Mouse (Mus musculus): ENCODE data around the gene Tesc. TPM values are rescaled to one million over a fixed set of nuclear protein-coding genes. Genes with fewer than 3 reads are reported as not detected.

The Tesc gene
- total and polyA plus RNA-seq, 3 experiments = not detected

DNA sequence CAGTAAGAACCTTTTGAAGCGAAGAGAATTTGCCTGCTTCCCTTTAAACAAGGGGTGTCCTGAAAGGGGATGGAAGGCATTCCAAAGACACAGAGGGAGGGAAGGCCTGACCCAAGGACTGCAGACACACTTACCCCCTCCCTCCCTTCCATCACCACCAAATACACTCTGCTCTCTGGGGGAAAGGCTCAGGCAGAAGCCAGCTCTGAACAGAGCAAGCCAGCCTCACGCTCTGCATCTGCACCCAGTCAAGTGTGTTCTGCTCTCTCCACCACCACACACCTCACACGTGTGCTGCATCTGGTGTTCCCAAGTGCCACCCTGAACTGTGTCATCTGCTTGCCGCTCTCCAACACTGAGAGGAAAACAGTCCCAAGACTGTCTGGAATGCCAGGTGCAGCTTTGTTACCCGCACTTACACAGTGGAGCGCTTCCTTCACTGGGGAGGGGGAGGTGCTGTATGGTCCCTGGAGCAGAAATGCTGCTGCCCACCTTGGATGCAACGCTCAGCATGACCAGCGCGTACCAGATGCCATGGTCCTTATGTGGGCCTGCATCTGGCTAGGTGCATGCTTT lies 53.9 kb downstream of the Tesc start:
- TF ChIP-seq POLR2AphosphoS5 (IDR thresholded peaks at IDR 0.05; ENCODE audit: insufficient replicate concordance, low read depth, low read length) (no peak), CTCF (IDR thresholded peaks at IDR 0.05; ENCODE audit: low read depth, low read length) (no peak), TAL1 (conservative IDR thresholded peaks at IDR 0.05; ENCODE audit: low read depth, low read length) (no peak)
- Histone ChIP-seq H3K27me3 (ENCODE audit: insufficient read depth, low read length) (no peaks in the 10 kb centered on the region), H3K9me3 (replicated peaks) (no peaks in the 10 kb centered on the region), H3K36me3 (replicated peaks) (peaks cover 97% of the 10 kb centered on the region), H3K4me3 (ENCODE audit: low read depth, low read length) (no peak overlapping the region), H3K4me1 (ENCODE audit: insufficient read depth, low read depth, low read length) (no peaks in the 10 kb centered on the region)
- no peak for DNase-seq (ENCODE audit: low spot score)
- no peak for ATAC-seq (ENCODE audit: extremely low read depth, insufficient number of reproducible peaks, low FRiP score, poor library complexity, severe bottlenecking)

DNA sequence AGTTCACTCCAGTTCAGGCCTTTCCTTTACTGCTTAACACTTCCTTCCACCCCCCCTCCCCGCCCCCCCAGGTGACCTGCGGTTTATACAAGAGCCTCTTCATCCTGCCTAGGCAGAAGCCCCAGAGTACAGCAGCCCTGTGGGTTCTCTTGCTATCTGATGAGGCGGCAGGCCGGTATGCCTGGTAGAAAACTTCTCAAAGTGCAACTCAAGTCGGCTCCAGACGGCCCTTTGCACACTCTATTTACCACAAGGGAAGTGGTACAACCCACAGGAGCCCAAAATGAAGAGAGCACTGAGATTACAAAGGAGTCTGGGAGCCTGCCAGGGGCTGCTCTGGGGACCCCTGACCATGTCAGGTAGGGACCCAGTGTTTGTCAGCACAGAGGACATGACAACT lies 54.5 kb downstream of the Tesc start:
- H3K36me3 ChIP-seq (replicated peaks) = peaks cover 97% of the 10 kb centered on the region
- TF ChIP-seq GATA1 (IDR thresholded peaks at IDR 0.05; ENCODE audit: borderline replicate concordance, low read length) (no peak), GATA2 (IDR thresholded peaks at IDR 0.05; ENCODE audit: borderline replicate concordance, low read depth, low read length) (no peak), TAL1 (conservative IDR thresholded peaks at IDR 0.05; ENCODE audit: low read depth, low read length) (no peak), CTCF (IDR thresholded peaks at IDR 0.05; ENCODE audit: low read depth, low read length) (no peak), POLR2AphosphoS5 (IDR thresholded peaks at IDR 0.05; ENCODE audit: insufficient replicate concordance, low read depth, low read length) (no peak)
- no peak for ATAC-seq (ENCODE audit: extremely low read depth, insufficient number of reproducible peaks, low FRiP score, poor library complexity, severe bottlenecking)
- no peak overlapping the region for H3K4me3 ChIP-seq (ENCODE audit: low read depth, low read length)
- no peaks in the 10 kb centered on the region for H3K9me3 ChIP-seq (replicated peaks)
- H3K4me1 ChIP-seq (ENCODE audit: insufficient read depth, low read depth, low read length) = no peaks in the 10 kb centered on the region
- DNase-seq (ENCODE audit: low spot score) = no peak
- H3K27me3 ChIP-seq (ENCODE audit: insufficient read depth, low read length) = no peaks in the 10 kb centered on the region

DNA sequence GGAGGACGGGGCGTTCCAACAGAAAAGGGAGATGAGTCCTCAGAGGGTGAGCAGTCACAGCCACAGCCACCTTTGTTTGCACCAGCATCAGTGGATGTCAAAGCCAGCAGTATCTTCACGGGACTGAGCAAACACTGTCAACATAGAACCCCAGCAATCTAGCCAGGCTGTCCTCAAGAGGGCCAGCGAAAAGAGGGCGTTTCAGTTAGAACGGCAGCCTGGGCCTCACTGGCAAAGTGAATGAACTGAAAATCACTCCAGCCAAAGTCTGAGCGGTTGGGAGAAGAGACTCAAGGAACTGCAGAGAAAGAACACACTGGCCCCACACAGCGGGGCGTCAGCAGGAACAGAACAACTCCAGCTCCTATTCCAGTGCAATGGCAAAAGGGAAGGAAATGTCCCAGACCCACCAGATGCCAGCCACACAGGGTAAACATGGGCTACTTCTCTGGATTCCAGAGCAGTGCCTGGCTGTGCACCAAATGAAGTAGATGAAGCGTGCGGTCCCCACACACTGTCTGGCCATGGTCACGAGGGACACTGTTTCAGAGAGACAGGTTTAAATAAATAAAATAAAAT lies 55.6 kb downstream of the Tesc start:
- H3K36me3 ChIP-seq (replicated peaks) = peaks cover 96% of the 10 kb centered on the region
- H3K27me3 ChIP-seq (ENCODE audit: insufficient read depth, low read length) = no peaks in the 10 kb centered on the region
- H3K9me3 ChIP-seq (replicated peaks) = no peaks in the 10 kb centered on the region
- no peak overlapping the region for H3K4me3 ChIP-seq (ENCODE audit: low read depth, low read length)
- no peak for TF ChIP-seq GATA2 (IDR thresholded peaks at IDR 0.05; ENCODE audit: borderline replicate concordance, low read depth, low read length)
- TF ChIP-seq CTCF (IDR thresholded peaks at IDR 0.05; ENCODE audit: low read depth, low read length) = no peak
- TF ChIP-seq GATA1 (IDR thresholded peaks at IDR 0.05; ENCODE audit: borderline replicate concordance, low read length) = no peak
- TF ChIP-seq TAL1 (conservative IDR thresholded peaks at IDR 0.05; ENCODE audit: low read depth, low read length) = no peak
- TF ChIP-seq POLR2AphosphoS5 (IDR thresholded peaks at IDR 0.05; ENCODE audit: insufficient replicate concordance, low read depth, low read length) = no peak
- DNase-seq (ENCODE audit: low spot score) = no peak
- no peak for ATAC-seq (ENCODE audit: extremely low read depth, insufficient number of reproducible peaks, low FRiP score, poor library complexity, severe bottlenecking)
- H3K4me1 ChIP-seq (ENCODE audit: insufficient read depth, low read depth, low read length) = peaks cover 3% of the 10 kb centered on the region; the same call in 1 of the 2 replicates

DNA sequence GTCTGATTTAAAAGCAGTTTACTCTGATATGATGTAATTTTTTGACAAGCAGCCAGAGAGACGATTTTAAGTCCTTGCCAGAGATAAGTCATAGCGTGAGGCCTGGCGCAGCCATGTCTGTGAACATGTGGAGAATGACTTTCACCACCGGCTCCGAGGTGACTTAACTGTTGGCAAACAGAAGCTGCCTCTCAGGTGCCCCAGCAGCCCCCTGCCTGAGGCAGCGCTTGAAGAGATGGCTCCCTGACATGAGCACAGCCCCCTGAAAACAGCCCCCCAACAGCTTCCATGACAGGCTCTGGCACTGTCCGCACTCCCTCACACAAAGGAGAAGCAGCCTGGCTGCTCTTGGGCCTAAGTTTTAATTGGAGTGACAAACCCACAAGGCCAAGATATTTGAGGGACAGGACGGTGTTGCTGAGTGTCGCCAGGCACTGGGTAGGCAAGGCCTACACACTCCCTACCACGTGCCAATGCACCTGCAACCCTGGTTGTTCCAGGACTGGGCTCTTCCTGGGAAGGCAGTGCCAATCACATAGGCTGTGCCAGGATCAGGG lies 56.7 kb downstream of the Tesc start:
- TF ChIP-seq TAL1 (conservative IDR thresholded peaks at IDR 0.05; ENCODE audit: low read depth, low read length) = no peak
- no peak for TF ChIP-seq POLR2AphosphoS5 (IDR thresholded peaks at IDR 0.05; ENCODE audit: insufficient replicate concordance, low read depth, low read length)
- no peak for TF ChIP-seq GATA1 (IDR thresholded peaks at IDR 0.05; ENCODE audit: borderline replicate concordance, low read length)
- TF ChIP-seq GATA2 (IDR thresholded peaks at IDR 0.05; ENCODE audit: borderline replicate concordance, low read depth, low read length) = no peak
- no peak for TF ChIP-seq CTCF (IDR thresholded peaks at IDR 0.05; ENCODE audit: low read depth, low read length)
- ATAC-seq (ENCODE audit: extremely low read depth, insufficient number of reproducible peaks, low FRiP score, poor library complexity, severe bottlenecking) = no peak; the same call in 1 of the 2 replicates
- Histone ChIP-seq H3K4me1 (ENCODE audit: insufficient read depth, low read depth, low read length) (peaks cover 3% of the 10 kb centered on the region; the same call in 1 of the 2 replicates), H3K4me3 (ENCODE audit: low read depth, low read length) (no peak overlapping the region), H3K36me3 (replicated peaks) (peaks cover 94% of the 10 kb centered on the region), H3K9me3 (replicated peaks) (no peaks in the 10 kb centered on the region), H3K27me3 (ENCODE audit: insufficient read depth, low read length) (no peaks in the 10 kb centered on the region)
- DNase-seq (ENCODE audit: low spot score) = no peak

DNA sequence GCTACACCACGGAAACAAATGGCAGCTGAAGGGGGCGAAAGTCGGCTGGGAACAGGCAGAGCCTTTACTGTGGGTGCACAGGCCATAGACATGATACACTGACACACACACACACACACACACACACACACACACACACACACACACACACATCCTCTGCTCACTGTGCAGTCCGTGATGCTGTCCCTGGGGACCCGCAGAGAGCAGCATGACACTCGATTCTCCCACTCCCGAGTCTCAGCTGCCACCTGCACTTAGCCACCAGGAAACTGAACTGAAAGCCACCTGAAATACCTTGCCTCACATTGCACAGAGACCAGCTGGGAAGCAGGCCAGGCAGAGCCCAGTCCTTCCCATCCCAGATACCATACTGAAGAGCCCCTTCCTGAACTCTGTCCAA lies 57.8 kb downstream of the Tesc start:
- TF ChIP-seq GATA1 (IDR thresholded peaks at IDR 0.05; ENCODE audit: borderline replicate concordance, low read length) = no peak
- TF ChIP-seq CTCF (IDR thresholded peaks at IDR 0.05; ENCODE audit: low read depth, low read length) = no peak
- TF ChIP-seq POLR2AphosphoS5 (IDR thresholded peaks at IDR 0.05; ENCODE audit: insufficient replicate concordance, low read depth, low read length) = no peak
- no peak for TF ChIP-seq TAL1 (conservative IDR thresholded peaks at IDR 0.05; ENCODE audit: low read depth, low read length)
- H3K4me3 ChIP-seq (ENCODE audit: low read depth, low read length) = no peak overlapping the region
- no peaks in the 10 kb centered on the region for H3K27me3 ChIP-seq (ENCODE audit: insufficient read depth, low read length)
- peaks cover 94% of the 10 kb centered on the region for H3K36me3 ChIP-seq (replicated peaks)
- no peak for ATAC-seq (ENCODE audit: extremely low read depth, insufficient number of reproducible peaks, low FRiP score, poor library complexity, severe bottlenecking)
- no peak for DNase-seq (ENCODE audit: low spot score)
- H3K9me3 ChIP-seq (replicated peaks) = no peaks in the 10 kb centered on the region
- H3K4me1 ChIP-seq (ENCODE audit: insufficient read depth, low read depth, low read length) = peaks cover 3% of the 10 kb centered on the region; the same call in 1 of the 2 replicates

DNA sequence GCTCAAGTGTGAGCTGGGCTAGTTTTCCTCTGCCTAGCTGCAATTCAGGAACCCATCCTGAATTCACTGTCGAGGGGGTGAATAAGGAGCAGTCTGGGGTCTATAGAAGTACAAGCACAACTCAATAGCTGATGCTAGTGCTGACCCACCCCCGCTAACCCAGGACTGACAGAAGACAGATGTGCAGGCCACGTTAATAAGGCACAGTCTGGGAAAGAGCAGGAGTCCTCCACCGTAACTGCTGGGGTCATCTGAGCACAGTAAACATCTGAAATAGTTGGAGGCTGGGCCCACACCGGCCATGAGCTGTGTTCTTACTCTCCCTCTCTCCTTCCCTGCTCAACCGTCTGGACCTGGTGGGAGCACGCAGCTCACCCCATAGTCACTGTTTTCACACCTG lies 59.4 kb downstream of the Tesc start:
- no peaks in the 10 kb centered on the region for H3K9me3 ChIP-seq (replicated peaks)
- H3K27me3 ChIP-seq (ENCODE audit: insufficient read depth, low read length) = no peaks in the 10 kb centered on the region
- no peak overlapping the region for H3K4me3 ChIP-seq (ENCODE audit: low read depth, low read length)
- peaks cover 3% of the 10 kb centered on the region; the same call in 1 of the 2 replicates for H3K4me1 ChIP-seq (ENCODE audit: insufficient read depth, low read depth, low read length)
- H3K36me3 ChIP-seq (replicated peaks) = peaks cover 94% of the 10 kb centered on the region
- no peak for TF ChIP-seq TAL1 (conservative IDR thresholded peaks at IDR 0.05; ENCODE audit: low read depth, low read length)
- TF ChIP-seq GATA1 (IDR thresholded peaks at IDR 0.05; ENCODE audit: borderline replicate concordance, low read length) = no peak
- no peak for TF ChIP-seq GATA2 (IDR thresholded peaks at IDR 0.05; ENCODE audit: borderline replicate concordance, low read depth, low read length)
- no peak for TF ChIP-seq CTCF (IDR thresholded peaks at IDR 0.05; ENCODE audit: low read depth, low read length)
- TF ChIP-seq POLR2AphosphoS5 (IDR thresholded peaks at IDR 0.05; ENCODE audit: insufficient replicate concordance, low read depth, low read length) = no peak
- ATAC-seq (ENCODE audit: extremely low read depth, insufficient number of reproducible peaks, low FRiP score, poor library complexity, severe bottlenecking) (no peak), DNase-seq (ENCODE audit: low spot score) (no peak)
